Mouse (Mus musculus): Measurements from ENCODE around the gene Clasrp. TPM values are rescaled to one million over a fixed set of nuclear protein-coding genes. Genes with fewer than 3 reads are reported as not detected.

Clasrp gene
- total RNA-seq, 4 experiments from 2014 or later, result 96.9 to 109 (median 101) TPM

- DNase-seq (ENCODE audit: low spot score in 2 of 2), result no peak
Measured at GRCm38 (mm10) chr7:19532240-19532639, 72.0 kb downstream of the Clasrp start.

- no peak for DNase-seq (ENCODE audit: low spot score in 2 of 2)
Measured at GRCm38 (mm10) chr7:19531077-19531476, 73.2 kb downstream of the Clasrp start.

Other genes with a start within 250 kb of the Clasrp start
- 10 to 100 TPM; 18.3 to 20.2 (median 19.0) TPM for gene Cd3eap, start 245.0 kb downstream of the Clasrp start, total RNA-seq (2022)
- gene Ppp1r13l, start 244.7 kb downstream of the Clasrp start, total RNA-seq (2022), result 1 to 10 TPM; 5.7 to 9.2 (median 8.1) TPM
- 10 to 100 TPM; 36.0 to 41.5 (median 37.7) TPM for gene Ercc2, start 222.5 kb downstream of the Clasrp start, total RNA-seq (2022)
- 1 to 10 TPM; 3.7 to 8.4 (median 6.9) TPM for gene Klc3, start 200.4 kb downstream of the Clasrp start, total RNA-seq (2022)
- 1 to 10 TPM in 1 of 4 experiments, under 1 TPM in 1, not detected in 2; 0.18 to 4.8 TPM for gene Ckm, start 199.7 kb downstream of the Clasrp start, total RNA-seq (2022)
- gene Mark4, start 145.7 kb downstream of the Clasrp start, total RNA-seq (2022), result 100 to 1,000 TPM in 1 of 4 experiments, 10 to 100 TPM in 3; 87.6 to 103 (median 95.0) TPM
- gene Exoc3l2, start 141.2 kb downstream of the Clasrp start, total RNA-seq (2022), result under 1 TPM; 0.08 to 0.41 (median 0.38) TPM
- gene Bloc1s3, start 96.1 kb downstream of the Clasrp start, total RNA-seq (2022), result 1 to 10 TPM; 4.7 to 6.7 (median 5.9) TPM
- 10 to 100 TPM; 17.1 to 25.2 (median 21.6) TPM for gene Trappc6a, start 96.1 kb downstream of the Clasrp start, total RNA-seq (2022)
- gene Nkpd1, start 86.6 kb downstream of the Clasrp start, total RNA-seq (2022), result under 1 TPM; 0.39 to 0.86 (median 0.77) TPM
- 100 to 1,000 TPM in 2 of 4 experiments, 10 to 100 TPM in 2; 97.7 to 120 (median 108) TPM for gene Ppp1r37, start 41.4 kb downstream of the Clasrp start, total RNA-seq (2022)
- 1 to 10 TPM in 2 of 4 experiments, under 1 TPM in 2; 0.90 to 1.3 (median 1.0) TPM for gene Zfp296, start 27.2 kb downstream of the Clasrp start, total RNA-seq (2022)
- gene Gemin7, start 26.9 kb downstream of the Clasrp start, total RNA-seq (2022), result 10 to 100 TPM; 43.4 to 54.4 (median 49.2) TPM
- 10 to 100 TPM in 2 of 4 experiments, 1 to 10 TPM in 2; 8.3 to 11.2 (median 10.5) TPM for gene Relb, start 25.0 kb upstream of the Clasrp start, total RNA-seq (2022)
- gene Clptm1, start 60.5 kb upstream of the Clasrp start, total RNA-seq (2022), result 100 to 1,000 TPM; 140 to 150 (median 146) TPM
- gene Apoc2, start 73.5 kb upstream of the Clasrp start, total RNA-seq (2022), result under 1 TPM in 1 of 4 experiments, not detected in 3; 0.66 TPM
- gene Gm44805, start 76.9 kb upstream of the Clasrp start, total RNA-seq (2022), result not detected
- 1 to 10 TPM in 1 of 4 experiments, not detected in 3; 1.2 TPM for gene Apoc4, start 77.0 kb upstream of the Clasrp start, total RNA-seq (2022)
- gene Apoc1, start 88.2 kb upstream of the Clasrp start, total RNA-seq (2022), result 10 to 100 TPM in 1 of 4 experiments, 1 to 10 TPM in 3; 5.3 to 10.7 (median 6.0) TPM
- 1,000 to 10,000 TPM; 1,861 to 4,366 (median 2,827) TPM for gene Apoe, start 94.7 kb upstream of the Clasrp start, total RNA-seq (2022)
- 100 to 1,000 TPM; 104 to 112 (median 109) TPM for gene Tomm40, start 111.0 kb upstream of the Clasrp start, total RNA-seq (2022)
- gene Nectin2, start 146.0 kb upstream of the Clasrp start, total RNA-seq (2022), result 1 to 10 TPM; 5.7 to 8.2 (median 7.0) TPM
- 10 to 100 TPM; 11.0 to 15.2 (median 13.2) TPM for gene Bcam, start 166.5 kb upstream of the Clasrp start, total RNA-seq (2022)
- not detected for gene Cblc, start 192.3 kb upstream of the Clasrp start, total RNA-seq (2022)
- 10 to 100 TPM in 1 of 4 experiments, 1 to 10 TPM in 1, under 1 TPM in 2; 0.75 to 11.9 (median 2.3) TPM for gene Bcl3, start 218.3 kb upstream of the Clasrp start, total RNA-seq (2022)
- 1 to 10 TPM; 1.5 to 2.6 (median 2.2) TPM for gene Gm19345, start 247.5 kb upstream of the Clasrp start, total RNA-seq (2022)